Mouse (Mus musculus) embryo, embryonic 11.5 days (tissue): Measurements from ENCODE around the gene Pdzk1.

Experiments
- DNase-seq: peaks from one replicate; pipeline ENCODE4 v3.0.0-alpha.2; 2012; ENCODE audit warnings: low read depth, low spot score

Gene Pdzk1

DNA sequence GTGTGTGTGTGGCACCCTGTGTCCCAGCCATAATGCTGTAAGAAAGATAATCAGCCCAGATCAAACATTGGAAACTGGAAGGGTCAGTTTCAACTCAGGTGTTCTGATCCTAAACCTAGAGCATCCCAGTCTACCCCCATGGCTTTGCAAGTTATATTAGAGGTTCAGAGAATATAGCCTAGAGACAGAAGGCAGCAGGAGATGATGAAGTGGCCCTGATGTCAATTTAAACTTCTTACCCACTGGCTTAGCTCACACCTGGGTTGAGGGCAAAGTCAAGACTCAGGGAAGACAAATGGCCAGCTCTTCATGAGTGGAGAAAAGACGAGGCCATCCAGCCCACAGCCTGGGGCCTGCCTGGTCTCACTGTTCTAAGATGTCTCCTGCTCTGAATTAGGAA is at the start of gene Pdzk1, which contains the start of gene Cd160:
Pdzk1 (plus strand) TSS at position 301 of the 400 bp plus-strand sequence.
Cd160 (minus strand) TSS at position 368 of the 400 bp plus-strand sequence.
- DNase-seq = no peak

DNA sequence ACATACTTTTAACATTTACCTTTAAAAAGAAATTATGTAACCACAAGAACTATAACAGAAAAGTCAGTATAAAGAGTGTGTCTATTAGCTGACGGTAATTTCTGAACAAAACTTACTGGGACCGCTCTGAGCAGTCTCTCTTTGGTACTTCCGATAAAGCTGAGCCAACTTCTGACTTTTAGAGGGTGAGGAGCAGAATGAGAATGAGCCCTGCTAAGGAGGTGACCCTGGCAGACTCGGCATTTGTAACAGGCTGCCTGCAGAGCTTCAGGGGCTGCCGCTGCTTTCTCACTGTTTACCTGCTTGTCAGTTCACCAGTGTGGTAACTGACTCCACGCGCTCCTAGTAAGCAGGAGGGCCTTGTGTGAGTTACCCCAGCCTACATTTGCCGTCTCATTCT is 46.8 kb upstream of the Pdzk1 start:
- DNase-seq = no peak

DNA sequence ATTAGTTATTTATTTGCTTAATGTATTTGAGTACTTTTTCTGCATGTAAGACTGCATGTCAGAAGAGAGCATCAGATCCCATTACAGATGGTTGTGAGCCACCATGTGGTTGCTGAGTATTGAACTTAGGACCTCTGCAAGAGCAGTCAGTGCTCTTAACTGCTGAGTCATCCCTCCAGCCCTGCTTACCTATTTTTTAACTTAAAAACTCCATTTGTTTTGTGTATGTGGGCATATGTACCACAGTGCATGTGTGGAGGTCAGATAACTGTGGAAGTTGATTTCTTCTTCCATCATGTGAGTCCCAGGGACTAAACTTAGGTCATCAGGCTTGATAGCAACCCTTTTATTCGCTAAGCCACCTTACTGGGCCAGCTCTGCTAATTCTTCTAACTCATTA is 41.3 kb upstream of the Pdzk1 start:
- no peak for DNase-seq

DNA sequence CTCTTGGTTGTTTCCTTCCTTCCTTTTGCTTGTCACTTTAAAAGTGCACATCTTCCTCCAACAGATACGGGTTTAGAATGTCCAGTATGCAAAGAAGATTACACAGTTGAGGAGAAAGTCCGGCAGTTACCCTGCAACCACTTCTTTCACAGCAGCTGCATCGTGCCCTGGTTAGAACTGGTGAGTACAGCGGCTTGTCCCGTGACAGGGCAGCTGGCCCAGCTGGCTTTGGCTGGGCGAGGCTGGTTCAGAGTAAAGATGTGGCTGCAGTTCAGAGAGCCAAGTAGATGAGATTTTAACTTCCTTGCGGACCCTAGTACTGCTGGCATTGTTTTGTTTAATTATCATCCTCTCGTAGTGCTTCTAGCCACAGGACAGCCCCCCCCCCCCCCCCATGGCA is 40.6 kb upstream of the Pdzk1 start:
- DNase-seq = no peak

DNA sequence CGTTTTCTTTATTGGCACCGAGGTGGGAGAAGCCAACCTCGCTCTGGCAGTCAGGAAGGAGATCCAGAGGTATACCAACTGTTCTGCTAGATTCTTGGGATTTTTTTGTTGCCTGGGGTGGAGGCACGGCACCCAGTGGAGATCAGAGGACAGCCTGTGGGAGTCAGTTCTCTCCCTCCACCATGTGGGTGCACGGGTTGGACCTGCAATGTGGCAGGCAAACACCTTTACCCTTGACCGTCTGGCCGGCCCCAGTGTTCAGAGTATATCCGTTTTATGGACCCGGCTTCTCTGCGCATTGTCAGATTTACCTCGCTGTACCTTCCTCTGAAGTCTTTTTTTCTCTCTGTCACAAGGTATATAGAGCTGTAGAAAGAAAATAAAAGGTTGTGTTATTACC is 28.8 kb upstream of the Pdzk1 start:
- DNase-seq = no peak

DNA sequence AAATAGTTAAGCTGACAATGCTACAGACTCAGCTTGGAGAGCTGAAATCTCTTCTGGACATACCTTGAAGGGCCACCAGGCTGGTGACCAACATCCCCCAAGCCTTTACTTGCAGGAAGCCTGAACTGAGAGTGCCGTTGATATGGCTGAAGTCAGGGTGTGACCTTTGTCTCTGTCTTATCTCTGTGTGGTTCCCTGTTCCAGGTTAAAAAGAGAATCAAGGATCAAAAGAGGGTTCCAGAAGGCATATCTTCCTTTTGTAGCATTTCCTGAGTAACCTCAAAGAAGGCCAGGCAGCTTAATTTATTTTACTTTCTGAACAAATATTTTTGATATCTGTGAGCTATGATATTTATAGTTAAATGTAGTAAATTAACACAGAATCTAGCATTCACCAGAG is 26.9 kb upstream of the Pdzk1 start:
- DNase-seq = no peak

DNA sequence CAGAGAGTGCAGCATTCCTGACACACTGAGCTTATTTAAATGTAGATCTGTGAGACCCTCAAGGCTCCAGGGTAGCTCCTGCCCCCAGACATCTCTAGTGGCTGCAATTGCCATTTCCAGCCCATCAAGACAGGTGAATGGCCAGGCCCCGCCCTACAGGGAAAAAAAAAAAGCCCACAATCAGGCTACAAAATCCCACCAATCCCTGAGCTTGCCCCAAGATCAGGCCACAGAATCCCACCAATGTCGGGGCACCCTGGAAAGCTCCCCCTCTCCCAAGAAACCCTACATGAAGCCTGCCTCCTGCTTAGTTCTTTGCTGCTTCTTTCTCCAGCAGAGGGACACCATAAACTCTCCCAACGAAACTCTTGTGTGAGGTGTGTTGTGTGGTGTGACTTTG is 20.9 kb upstream of the Pdzk1 start:
- DNase-seq = no peak

DNA sequence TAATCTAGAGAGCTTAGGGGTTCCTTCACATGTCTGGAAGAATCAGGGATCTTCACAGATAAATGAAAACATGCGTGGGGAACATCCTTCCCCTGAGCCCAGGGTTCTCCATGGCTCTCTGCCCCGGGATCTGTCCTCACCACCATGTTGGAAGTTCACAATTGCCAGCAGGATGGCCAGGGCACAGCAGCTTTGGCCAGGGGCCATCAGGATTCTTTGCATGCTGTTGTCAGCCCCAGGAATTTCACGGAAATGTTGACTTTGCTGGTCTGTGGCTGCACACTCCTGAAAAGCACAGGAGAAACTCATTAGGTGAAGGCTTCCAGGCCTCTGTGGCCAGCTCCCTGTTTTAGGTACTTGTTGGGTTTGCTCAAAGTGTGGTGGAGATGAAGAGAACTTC is 20.4 kb upstream of the Pdzk1 start:
- DNase-seq = no peak

DNA sequence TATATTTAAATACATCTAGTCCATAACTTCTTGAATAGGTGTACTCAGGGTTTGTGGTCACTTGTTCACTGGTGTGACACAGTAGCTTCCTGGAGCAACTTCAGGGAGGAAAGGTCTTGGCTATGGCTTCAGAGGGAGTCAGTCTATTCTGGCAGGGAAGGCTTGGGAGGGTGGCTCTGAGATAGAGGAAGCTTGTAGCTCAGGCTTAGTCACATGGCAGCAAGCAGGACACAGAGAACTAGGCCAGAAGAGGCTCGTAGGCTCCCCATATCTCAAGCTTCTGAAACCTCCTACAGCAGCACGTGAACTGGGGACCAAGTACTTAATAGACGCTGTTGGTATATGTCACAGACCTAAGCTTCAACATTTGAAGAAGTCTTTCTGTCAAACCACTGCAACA is 17.9 kb upstream of the Pdzk1 start:
- DNase-seq = no peak

DNA sequence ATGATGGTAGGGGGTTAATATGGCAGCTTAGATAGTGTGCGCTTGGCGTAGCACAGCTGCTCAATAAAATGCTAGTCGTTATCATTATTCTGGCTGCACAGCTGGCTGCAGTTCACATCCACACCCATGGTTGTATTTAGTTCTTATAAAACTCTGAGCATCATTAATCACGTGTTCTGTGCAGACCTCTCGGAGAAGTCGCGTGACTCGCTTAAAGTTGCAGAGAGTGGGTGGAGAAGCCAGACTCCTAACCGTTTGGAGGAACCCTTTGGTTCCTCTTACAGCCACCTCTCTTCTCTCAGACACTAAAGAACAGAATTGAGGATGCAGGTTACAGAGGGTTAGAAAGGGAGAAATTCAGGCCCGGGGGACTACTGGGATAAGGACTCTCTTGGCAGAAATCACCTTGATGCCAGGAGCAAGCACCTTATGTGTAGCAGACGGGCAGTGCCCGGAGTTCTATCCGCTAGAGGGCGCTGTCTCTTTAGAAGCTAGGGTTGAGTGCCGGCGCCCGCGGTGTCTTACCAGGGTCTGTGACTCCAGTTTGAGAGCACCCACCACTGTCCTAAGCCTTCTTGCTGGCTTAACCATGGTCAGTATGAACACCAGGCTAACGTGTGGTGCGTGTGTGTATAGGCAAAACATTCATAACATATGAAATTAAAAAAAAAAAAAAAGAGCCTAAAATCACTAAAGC is 16.5 kb upstream of the Pdzk1 start:
- peak; percentile 35 for DNase-seq

DNA sequence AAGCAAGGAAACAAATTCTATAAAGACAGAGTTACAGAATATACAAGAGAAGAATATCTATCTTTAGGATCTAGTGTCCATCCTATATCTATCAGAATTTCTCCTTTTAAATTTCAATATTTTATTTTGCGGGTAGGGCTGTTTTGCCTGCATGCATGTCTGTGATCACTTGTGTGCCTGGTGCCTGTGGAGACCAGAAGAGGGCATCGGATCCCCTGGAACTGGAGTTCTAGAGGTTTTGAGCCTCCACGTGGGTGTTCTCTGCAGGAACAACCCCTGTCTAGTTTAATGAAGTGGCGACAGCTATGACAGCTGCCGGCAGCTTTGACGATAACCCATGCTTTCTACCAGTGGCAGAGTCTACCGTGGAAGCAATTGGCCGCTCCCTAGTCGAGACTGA is 16.0 kb upstream of the Pdzk1 start:
- DNase-seq = peak; percentile 29

DNA sequence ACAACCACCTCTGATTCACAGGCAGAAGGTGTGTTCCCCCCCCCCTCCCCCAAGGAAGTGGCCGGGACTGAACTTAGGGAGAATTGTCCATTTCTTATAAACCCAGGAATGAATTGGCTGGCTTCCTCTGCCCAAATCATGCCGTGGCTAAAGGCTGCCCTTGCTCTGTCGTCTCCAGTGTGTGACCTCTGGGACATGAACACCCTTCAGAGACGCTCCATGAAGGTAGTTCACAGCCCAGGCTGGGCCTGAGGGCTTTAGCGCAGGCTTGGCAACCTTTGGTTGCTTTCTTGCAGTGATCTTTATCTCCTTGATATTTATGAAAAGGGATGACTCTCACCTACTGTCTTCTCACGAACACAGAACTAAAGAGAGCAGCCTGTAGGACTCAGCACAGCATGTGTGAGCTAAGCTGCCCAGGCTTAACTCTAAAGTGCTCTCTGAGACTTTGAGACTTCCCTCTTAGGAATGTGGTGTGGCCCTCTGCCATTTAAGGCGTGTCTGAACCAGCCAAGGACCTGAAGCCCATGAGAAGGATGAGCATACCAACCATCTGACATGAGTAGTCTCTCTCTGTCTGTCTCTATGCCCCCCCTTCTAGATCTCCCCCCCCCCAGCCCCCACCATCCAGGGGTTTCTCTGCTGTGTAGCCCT is 15.4 kb upstream of the Pdzk1 start:
- no peak for DNase-seq

DNA sequence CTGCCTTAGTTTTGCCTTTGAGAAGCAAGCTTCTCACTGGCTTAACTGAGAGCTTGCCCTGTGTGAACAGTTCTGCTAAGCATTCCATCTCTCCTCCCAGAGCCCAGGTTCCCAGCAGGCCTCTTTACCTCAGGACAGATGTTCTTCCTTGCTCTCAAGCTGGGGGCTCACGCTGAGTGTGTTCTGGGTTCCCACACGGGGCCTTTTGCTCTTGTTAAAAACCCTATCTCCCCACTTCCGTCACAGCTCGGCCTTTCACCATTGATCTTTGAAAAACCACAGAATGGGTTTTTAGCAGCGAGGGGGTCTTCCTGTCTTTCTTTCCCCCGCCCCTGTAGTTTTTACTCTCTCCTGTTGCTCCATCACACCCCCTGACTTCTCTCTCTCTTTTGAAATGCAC is 14.7 kb upstream of the Pdzk1 start:
- no peak for DNase-seq

DNA sequence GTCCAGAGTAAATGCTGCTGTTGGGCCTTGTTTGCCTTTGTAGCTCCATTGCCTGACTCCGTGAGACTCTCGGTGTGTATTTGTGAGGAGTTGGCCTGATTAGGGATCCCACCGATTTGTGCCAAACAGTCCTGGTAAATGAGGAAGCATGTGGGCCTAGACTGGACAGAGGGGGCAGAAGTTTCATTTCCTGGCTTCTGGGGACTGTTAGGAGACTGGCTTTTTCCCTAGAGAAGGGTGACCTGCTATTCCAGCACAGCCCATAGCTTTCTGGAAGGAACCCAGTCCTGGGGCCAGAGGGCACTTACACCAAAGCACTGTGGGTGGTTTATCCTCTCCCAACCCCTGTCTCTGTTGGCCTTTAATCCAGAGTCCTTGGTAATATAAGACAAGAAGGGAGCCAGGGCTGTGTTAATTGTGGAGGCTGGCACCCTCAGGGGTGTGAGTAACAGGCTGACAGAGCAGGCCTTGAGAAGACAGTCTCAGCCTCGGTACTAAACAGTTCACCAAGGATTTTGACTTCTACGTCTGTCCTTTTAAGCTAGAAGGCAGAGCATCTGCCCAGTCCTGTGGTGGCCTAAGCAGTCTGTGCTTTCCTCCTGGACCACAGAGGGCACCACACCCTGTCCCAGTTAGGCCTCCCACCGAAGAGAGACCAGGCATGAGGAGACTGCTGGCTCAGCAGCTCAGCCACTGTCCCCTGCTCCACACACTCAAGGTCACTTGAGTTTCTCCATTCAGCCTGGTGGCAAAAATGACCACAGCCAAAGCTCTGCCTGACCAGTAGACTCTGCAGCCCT is 8.8 kb upstream of the Pdzk1 start:
- no peak for DNase-seq

DNA sequence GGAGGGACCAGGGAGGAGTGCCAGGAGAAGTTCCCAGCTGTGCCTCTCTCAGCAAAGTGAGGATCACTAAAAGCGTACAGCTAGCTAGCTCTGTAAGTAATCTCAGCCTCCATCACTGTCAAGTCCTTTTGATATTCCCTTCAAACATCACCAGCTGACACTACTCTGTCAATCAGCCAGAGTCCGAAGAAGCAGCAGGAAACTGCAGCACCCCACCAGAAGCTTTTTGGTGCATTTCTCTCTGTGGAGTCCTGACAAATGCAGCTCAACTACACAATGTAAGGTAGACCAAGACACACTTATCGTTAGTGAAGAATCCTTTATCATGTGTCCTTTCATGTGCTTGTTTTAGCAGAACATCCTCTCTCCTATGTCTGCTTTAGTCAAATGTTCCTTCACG is 7.5 kb upstream of the Pdzk1 start:
- DNase-seq = no peak

DNA sequence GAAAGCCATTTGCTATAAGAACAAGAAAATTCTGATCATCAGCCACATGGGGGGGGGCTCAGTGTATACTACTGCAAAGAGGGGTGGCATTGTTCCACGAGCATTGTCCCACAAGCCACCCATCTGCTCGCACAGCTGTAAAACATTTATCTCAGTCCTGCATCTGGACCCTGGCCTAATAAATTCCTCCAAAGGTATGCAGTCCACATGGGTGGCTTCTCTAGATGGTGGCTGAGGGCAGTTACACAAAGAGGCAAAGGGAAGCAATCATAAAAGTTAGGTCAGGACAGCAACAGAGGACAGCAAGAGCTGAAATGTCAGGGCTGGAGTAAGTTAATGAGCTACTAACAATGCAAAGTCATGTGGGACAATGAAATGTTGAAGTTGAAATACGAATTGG is 5.4 kb upstream of the Pdzk1 start:
- DNase-seq = no peak

DNA sequence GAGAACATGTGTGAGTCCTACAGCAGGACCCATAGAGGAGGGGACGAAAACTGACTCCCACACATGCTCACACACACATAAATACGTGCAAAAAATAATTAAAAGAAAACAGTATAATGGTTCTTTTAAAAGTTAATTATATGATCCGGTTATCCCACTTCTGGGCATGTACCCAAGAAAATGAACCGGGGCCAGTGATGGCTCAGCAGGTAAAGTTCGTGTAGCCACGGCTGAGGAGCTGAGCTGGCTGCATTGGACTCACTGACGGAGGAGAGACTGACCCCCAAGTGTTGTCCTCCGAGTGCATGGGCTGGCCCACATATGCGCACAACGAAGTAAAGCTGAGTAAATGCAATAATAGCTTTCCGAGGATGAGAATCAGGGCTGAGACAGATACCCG is 4.5 kb upstream of the Pdzk1 start:
- DNase-seq = no peak

DNA sequence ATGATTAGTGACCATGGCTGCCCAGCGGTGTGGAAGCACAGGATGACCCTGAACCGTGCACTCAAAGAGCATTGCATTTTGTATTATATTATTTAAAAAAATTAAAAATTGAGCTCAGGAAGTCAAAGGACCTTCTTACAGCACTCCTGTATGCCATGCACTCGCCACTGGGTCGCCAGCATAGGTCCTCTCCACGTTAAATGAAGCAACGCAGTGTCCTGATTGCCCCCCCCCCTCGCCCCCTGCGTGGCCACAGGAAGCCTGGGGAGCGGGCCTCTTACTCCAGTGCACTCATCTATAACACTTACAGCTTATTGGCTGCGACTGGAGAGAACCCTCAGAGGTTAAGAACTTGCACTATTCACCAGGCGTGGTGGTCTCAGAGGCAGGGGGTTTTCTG is 3.8 kb upstream of the Pdzk1 start:
- DNase-seq = no peak

DNA sequence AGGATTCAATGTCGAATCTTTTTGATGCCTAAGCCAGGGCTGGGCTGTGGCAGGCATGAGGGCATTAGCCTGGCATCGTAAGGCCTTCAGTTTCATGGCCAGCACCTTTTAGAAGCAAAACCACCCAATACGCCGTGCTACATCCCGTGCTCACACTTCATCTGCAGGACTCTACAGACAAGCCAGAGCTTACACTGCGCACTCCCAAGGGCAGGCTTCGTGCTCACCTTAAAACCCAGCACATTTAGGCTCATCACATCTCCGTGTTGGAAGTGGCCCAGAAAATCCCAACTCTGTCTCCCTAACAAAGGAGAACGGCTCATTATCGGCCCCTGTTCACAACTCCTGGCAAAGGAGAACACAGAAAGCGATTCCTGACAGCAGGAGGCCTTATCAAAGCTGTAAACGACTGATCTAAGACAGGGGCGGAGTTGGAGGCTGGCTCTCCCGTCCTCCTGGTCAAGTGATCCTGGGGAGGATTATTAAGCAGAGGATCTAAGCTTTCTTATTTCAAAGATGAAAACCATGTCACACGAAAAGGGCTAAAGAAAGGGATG is 698 bp upstream of the Pdzk1 start:
- DNase-seq = no peak

DNA sequence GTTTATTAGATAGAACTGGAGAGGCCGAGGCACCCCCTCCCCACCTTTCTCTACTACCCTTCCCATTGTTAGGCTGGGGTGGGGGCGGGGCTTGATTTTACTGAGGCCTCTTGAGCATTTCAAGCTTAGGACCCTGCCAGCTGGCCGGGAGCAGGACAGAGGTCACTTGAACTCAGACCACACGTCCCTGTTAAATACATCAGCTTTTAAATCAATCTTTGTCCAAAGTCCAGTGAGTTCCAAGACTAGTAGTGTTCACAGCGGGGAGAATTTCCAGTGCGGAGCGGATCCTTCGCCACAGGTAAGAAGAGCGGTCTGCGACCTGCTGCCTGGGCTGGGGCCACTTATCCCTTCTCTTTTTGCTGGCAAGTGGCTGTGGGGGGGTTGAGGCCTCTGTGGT is 772 bp downstream of the Pdzk1 start:
- DNase-seq = no peak

DNA sequence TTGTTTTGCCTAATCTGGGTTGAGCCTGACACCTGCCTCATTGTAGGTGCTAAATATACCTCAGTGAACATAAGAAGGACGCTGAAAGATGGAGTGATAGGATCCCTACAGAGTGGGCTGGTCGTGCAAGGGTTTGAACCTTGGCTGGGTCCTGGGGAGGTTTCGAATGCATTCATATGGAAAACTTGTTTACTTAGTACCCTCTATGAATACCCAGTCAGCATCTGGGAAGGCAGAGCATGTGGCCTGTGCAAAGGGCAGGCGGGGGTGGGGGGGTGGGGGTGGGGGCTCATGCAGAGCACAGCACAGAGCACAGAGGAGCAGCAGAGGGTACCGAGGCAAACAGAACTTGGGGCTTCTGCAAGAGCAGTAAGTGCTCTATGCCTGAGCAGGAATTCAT is 3.8 kb downstream of the Pdzk1 start:
- no peak for DNase-seq

DNA sequence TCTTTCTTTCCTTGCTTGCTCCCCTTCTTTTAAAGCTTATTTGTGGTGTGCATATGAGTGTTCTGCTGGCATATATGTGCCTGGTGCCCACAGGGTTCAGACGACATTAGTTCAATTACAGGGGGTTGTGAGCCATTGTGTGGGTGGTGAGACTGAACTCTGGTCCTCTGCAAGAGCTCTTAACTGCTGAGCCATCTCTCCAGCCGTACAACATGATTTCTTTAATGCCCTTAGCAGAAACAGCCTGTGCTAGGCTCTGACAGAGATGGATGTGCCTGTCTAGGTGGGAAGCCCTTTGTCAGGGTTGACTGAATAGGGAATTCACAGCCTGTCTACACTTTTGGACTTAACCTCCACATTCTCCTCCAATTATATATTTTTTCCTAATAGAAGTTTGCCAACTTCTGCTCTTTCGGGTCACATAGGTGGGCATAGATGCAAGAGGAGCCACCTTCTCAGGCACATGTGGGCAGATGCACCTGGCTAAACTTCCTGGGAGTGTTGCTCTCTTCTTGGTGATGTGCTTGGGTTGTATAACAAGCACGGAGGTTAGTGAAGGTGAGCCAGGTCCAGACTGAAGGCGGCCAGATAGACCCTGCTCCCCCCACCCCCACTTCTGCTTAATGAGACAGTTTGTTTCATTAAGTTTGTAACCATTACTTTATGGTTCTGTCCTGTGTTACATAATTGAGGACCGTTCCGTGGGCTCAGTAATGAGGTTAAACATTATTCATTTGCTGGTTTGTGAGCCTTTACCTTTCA is 5.7 kb downstream of the Pdzk1 start:
- DNase-seq = no peak
